13 mouse cellular contexts compared by ENCODE assay signal in genomic region chr9:64612121-64612983, GRCm38 (mm10).
DNase-seq lines count a peak whose midpoint lies in the region; ATAC-seq and TF ChIP-seq lines count a peak whose summit lies in the region.
"Had no signal": no experiment of that assay in that cellular context is flagged by ENCODE, and none has a peak within 500 bp of the region (broad histone marks: within the 10 kb centered on the region; RNA-seq: fewer than 3 reads in every experiment).

No protein-coding gene starts in this region.

- no peaks in the 10 kb centered on the region for H3K36me3 ChIP-seq in liver, adult 2 months (ENCODE audit: control insufficient read depth, insufficient read depth, low read length)
- H3K36me3 ChIP-seq in liver, postnatal 0 days (replicated peaks; ENCODE audit: insufficient read depth, low read length): no peaks in the 10 kb centered on the region
- no peaks in the 10 kb centered on the region for H3K36me3 ChIP-seq in hindbrain, embryonic 12.5 days
- H3K36me3 ChIP-seq in midbrain, postnatal 0 days (ENCODE audit: insufficient read depth, low read length): no peaks in the 10 kb centered on the region
- no peaks in the 10 kb centered on the region for H3K36me3 ChIP-seq in heart, adult 2 months (ENCODE audit: control insufficient read depth, insufficient read depth, low read length)
- H3K36me3 ChIP-seq: heart, embryonic 10.5 days; liver, embryonic 13.5 days had no signal

- no peak overlapping the region for H3K4me3 ChIP-seq in liver, adult 2 months (ENCODE audit: insufficient read depth, low read depth, low read length)
- no peak overlapping the region for H3K4me3 ChIP-seq in liver, postnatal 0 days (ENCODE audit: low read depth, low read length)
- H3K4me3 ChIP-seq in hindbrain, embryonic 12.5 days: no peak overlapping the region
- no peak overlapping the region for H3K4me3 ChIP-seq in midbrain, postnatal 0 days (ENCODE audit: low read depth, low read length)
- no peak overlapping the region for H3K4me3 ChIP-seq in heart, adult 2 months
- H3K4me3 ChIP-seq: erythroblast, embryonic 14.5 days; heart, embryonic 10.5 days; liver, embryonic 13.5 days had no signal

- TF ChIP-seq CTCF in liver, adult 2 months (IDR thresholded peaks at IDR 0.05; ENCODE audit: low read depth, low read length): no peak
- no peak for TF ChIP-seq CTCF in liver, postnatal 0 days (IDR thresholded peaks at IDR 0.05; ENCODE audit: low read depth)
- TF ChIP-seq CTCF in midbrain, postnatal 0 days (IDR thresholded peaks at IDR 0.05): no peak
- no peak for TF ChIP-seq CTCF in heart, adult 2 months (IDR thresholded peaks at IDR 0.05)

- WGBS in liver, adult 2 months: 51% methylated on average over 7 of the region's 7 CpGs
- WGBS in liver, postnatal 0 days (ENCODE audit: insufficient replicate concordance): 33% methylated on average over 7 of the region's 7 CpGs
- 10% methylated on average over 7 of the region's 7 CpGs for WGBS in hindbrain, embryonic 12.5 days
- 1% methylated on average over 7 of the region's 7 CpGs for WGBS in midbrain, postnatal 0 days
- WGBS in heart, adult 2 months: 17% methylated on average over 7 of the region's 7 CpGs

- H3K27ac ChIP-seq in liver, adult 2 months (replicated peaks; ENCODE audit: insufficient read depth, low read depth, low read length): no peak overlapping the region
- no peak overlapping the region for H3K27ac ChIP-seq in liver, postnatal 0 days (ENCODE audit: low read depth)
- peak overlapping the region; percentile 76 for H3K27ac ChIP-seq in hindbrain, embryonic 12.5 days
- peak overlapping the region; percentile 65 for H3K27ac ChIP-seq in midbrain, postnatal 0 days (ENCODE audit: low read depth, low read length)
- H3K27ac ChIP-seq in heart, adult 2 months: no peak overlapping the region
- H3K27ac ChIP-seq: heart, embryonic 10.5 days; liver, embryonic 13.5 days had no signal

- no peaks in the 10 kb centered on the region for H3K27me3 ChIP-seq in liver, adult 2 months (ENCODE audit: control insufficient read depth, insufficient read depth, low read length)
- no peaks in the 10 kb centered on the region for H3K27me3 ChIP-seq in liver, postnatal 0 days (ENCODE audit: insufficient read depth, low read length)
- peaks cover 10% of the 10 kb centered on the region; the same call in 1 of the 2 replicates for H3K27me3 ChIP-seq in hindbrain, embryonic 12.5 days
- H3K27me3 ChIP-seq in midbrain, postnatal 0 days (ENCODE audit: insufficient read depth, low read length): no peaks in the 10 kb centered on the region
- H3K27me3 ChIP-seq in heart, adult 2 months (ENCODE audit: control insufficient read depth, insufficient read depth, low read length): no peaks in the 10 kb centered on the region

- intact Hi-C loops in heart, adult 2 months (cut with DNase I): no loop called here

- no peaks in the 10 kb centered on the region for H3K9me3 ChIP-seq in liver, postnatal 0 days (ENCODE audit: low read length)
- no peaks in the 10 kb centered on the region for H3K9me3 ChIP-seq in hindbrain, embryonic 12.5 days (replicated peaks)
- no peaks in the 10 kb centered on the region for H3K9me3 ChIP-seq in midbrain, postnatal 0 days (ENCODE audit: low read length)
- H3K9me3 ChIP-seq: heart, embryonic 10.5 days; liver, embryonic 13.5 days had no signal

- TF ChIP-seq POLR2A in liver, adult 2 months (IDR thresholded peaks at IDR 0.05; ENCODE audit: extremely low read depth, insufficient read depth, low read length): no peak
- no peak for TF ChIP-seq POLR2A in heart, adult 2 months (IDR thresholded peaks at IDR 0.05; ENCODE audit: insufficient read depth, low read depth, low read length)

- ATAC-seq in liver, postnatal 0 days: no peak
- peak; percentile 65; the same call in 1 of the 2 replicates for ATAC-seq in hindbrain, embryonic 12.5 days (ENCODE audit: low FRiP score)
- ATAC-seq in midbrain, postnatal 0 days (ENCODE audit: low FRiP score): peak; percentile 73
- ATAC-seq: intestine, embryonic 16.5 days had no signal

- H3K4me2 ChIP-seq in liver, postnatal 0 days (ENCODE audit: low read depth, low read length): no peak overlapping the region
- H3K4me2 ChIP-seq in hindbrain, embryonic 12.5 days (replicated peaks): peak overlapping the region; percentile 32
- peak overlapping the region; percentile 7; the same call in 1 of the 2 replicates for H3K4me2 ChIP-seq in midbrain, postnatal 0 days (ENCODE audit: low read depth, low read length, poor library complexity, severe bottlenecking)
- H3K4me2 ChIP-seq: liver, embryonic 13.5 days had no signal

- TF ChIP-seq EP300 in liver, postnatal 0 days (IDR thresholded peaks at IDR 0.05; ENCODE audit: low read depth): no peak
- TF ChIP-seq EP300 in heart, adult 2 months (IDR thresholded peaks at IDR 0.05; ENCODE audit: insufficient read depth, low read depth, low read length): no peak

- DNase-seq in liver, adult 2 months (ENCODE audit: extremely low read depth, low read depth, low spot score): peak; percentile 7
- no peak for DNase-seq in liver, postnatal 0 days
- DNase-seq in fibroblast of lung, adult 2 months (ENCODE audit: low read depth): peak; percentile 15
- peak; percentile 87 for DNase-seq in midbrain, postnatal 0 days (ENCODE audit: low spot score)
- DNase-seq in heart, adult 2 months: no peak
- DNase-seq in urinary bladder, postnatal 10 days (ENCODE audit: low spot score): no peak
- DNase-seq: adrenal gland, adult 2 months; cerebellum, adult 9-11 months; liver, embryonic 13.5 days had no signal

- H3K4me1 ChIP-seq in liver, adult 2 months (ENCODE audit: control insufficient read depth, insufficient read depth, low read length): no peaks in the 10 kb centered on the region
- H3K4me1 ChIP-seq in liver, postnatal 0 days (ENCODE audit: insufficient read depth): no peaks in the 10 kb centered on the region
- peaks cover 35% of the 10 kb centered on the region for H3K4me1 ChIP-seq in hindbrain, embryonic 12.5 days
- H3K4me1 ChIP-seq in midbrain, postnatal 0 days (ENCODE audit: insufficient read depth, low read length): peaks cover 3% of the 10 kb centered on the region; the same call in 1 of the 2 replicates
- H3K4me1 ChIP-seq in heart, adult 2 months (ENCODE audit: control insufficient read depth, insufficient read depth, low read length): no peaks in the 10 kb centered on the region
- H3K4me1 ChIP-seq: heart, embryonic 10.5 days; liver, embryonic 13.5 days had no signal

- H3K9ac ChIP-seq in liver, adult 2 months (ENCODE audit: low read depth, low read length): no peak overlapping the region
- H3K9ac ChIP-seq in liver, postnatal 0 days (replicated peaks): no peak overlapping the region
- no peak overlapping the region for H3K9ac ChIP-seq in hindbrain, embryonic 12.5 days
- no peak overlapping the region for H3K9ac ChIP-seq in midbrain, postnatal 0 days (replicated peaks; ENCODE audit: low read length, poor library complexity, severe bottlenecking)
- no peak overlapping the region for H3K9ac ChIP-seq in heart, adult 2 months (ENCODE audit: low read depth, low read length)
- H3K9ac ChIP-seq: liver, embryonic 13.5 days had no signal

- no peaks in the 10 kb centered on the region for H3K79me2 ChIP-seq in liver, adult 2 months (ENCODE audit: control insufficient read depth, insufficient read depth, low read length)
- no peaks in the 10 kb centered on the region for H3K79me2 ChIP-seq in heart, adult 2 months (replicated peaks; ENCODE audit: control insufficient read depth, insufficient read depth, low read length)

Comparison
In these comparisons a context has a peak if more than half of its experiments do, and no peak if none do; other contexts are left out.
1. DNase-seq: peak in liver, adult 2 months (single experiment), fibroblast of lung, adult 2 months (single experiment) and midbrain, postnatal 0 days (single experiment); none in liver, postnatal 0 days (single experiment), heart, adult 2 months (0 of 2) and urinary bladder, postnatal 10 days (single experiment).
2. H3K27ac ChIP-seq: peak in hindbrain, embryonic 12.5 days (single experiment) and midbrain, postnatal 0 days (single experiment); none in liver, adult 2 months (single experiment), liver, postnatal 0 days (single experiment) and heart, adult 2 months (single experiment).